Mouse (Mus musculus) erythroblast, embryonic 14.5 days (primary cell): ENCODE data around the gene Gtf3c3.

ENCODE experiments used
- GATA1 ChIP-seq: IDR thresholded peaks from 2 replicates; pipeline ENCODE4 v1.6.1; 2012; ENCODE audit warnings: low read length, inconsistent platforms, mixed read lengths
- TAL1 ChIP-seq: IDR thresholded peaks from 3 replicates; pipeline ENCODE4 v1.6.1; 2012; ENCODE audit warnings: low read length, inconsistent platforms, mixed read lengths

DNA sequence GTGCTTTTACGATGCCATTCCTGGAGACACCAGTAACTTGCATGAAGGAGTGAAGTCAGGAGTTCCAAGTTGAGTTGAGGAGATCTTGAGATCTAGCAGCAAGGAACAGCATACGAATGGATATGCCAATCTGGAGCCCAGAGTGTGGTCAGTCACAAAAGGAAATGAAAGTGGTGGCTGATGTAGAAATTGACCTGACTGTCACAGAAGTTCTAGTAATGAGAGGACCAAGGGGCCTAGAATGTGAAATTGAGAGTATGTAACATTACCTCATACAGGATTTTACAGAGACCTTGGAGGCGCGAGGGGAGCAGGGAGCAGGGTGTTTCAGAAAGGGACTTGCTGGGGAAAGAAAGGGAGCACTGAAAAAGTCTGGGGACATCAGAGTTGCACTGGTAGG lies 10.1 kb upstream of the Gtf3c3 start:
- TF ChIP-seq GATA1 (no peak), TAL1 (no peak)
